Mouse (Mus musculus) liver, embryonic 14.5 days (tissue): ENCODE results near the gene Rrp12.

Experiments
- CTCF ChIP-seq: IDR thresholded peaks from 2 replicates; pipeline ENCODE4 v1.5.1; 2016; ENCODE audit warnings: antibody characterized with exemption, low read depth, control low read depth
- EP300 ChIP-seq: IDR thresholded peaks from 2 replicates; pipeline ENCODE4 v1.6.1; 2016; ENCODE audit warnings: antibody characterized with exemption, low read depth

GRCm38 (mm10) chr19:41919471-41919870, 23.5 kb upstream of the Rrp12 start:
- no peak for TF ChIP-seq EP300
- TF ChIP-seq CTCF: no peak
